Mouse (Mus musculus): ENCODE data around the gene Glipr1.

The Glipr1 gene

DNA sequence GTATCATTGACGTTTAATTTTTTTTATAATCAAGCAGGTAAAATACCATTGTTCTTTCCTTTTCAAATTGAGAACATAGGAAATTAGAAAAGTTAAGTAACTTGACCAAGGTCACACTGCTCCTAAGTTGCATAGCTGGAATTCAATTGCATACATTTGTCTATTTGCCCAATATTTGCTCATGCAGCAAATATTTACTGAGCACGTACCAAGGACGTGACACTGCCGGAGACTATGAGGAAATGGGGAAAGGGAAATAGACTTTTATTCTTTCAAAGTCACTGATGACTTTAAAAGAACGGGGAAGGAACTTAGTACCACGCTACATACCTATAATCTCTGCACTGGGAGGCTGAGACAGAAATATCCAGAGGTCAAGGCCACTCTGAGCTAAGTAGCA lies 42.0 kb downstream of the Glipr1 start:
- no peak for DNase-seq (ENCODE audit: low spot score)

DNA sequence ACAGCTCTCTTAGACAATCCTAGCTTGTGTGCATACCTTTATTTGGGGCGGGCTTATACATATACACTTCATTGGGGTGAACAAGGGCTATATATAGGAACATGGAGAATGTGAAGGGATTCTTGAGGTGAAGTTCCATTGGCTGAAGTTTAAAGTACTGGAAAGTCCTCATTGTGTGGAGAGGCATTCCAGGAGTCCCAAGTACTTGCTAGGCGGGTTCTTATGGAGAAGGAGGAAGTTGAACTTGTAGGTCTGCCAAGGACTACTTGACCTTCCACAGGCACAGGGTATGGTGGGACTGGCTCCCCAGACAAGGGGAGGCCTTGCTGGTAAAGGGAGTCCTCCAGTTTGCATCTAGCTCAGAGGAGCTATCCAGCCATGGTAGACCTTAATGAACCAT lies 43.1 kb downstream of the Glipr1 start:
- no peak for DNase-seq (ENCODE audit: low spot score)

DNA sequence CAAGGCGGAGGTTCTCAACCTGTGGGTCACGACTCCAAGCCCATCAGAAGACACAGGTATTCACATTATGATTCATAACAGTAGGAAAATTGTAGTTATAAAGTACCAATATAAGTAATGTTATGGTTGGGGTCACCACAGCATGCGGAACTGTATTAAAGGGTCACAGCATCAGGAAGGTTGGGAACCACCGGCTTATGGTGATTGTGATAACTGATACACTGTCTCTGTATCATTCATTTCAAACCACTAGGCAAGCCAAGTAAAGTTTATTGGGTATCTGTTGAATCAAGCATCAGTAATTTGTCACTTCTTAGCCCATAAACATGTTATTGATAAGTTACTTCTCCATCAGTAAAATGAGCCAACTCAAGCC lies 44.4 kb downstream of the Glipr1 start:
- DNase-seq (ENCODE audit: low spot score): no peak

DNA sequence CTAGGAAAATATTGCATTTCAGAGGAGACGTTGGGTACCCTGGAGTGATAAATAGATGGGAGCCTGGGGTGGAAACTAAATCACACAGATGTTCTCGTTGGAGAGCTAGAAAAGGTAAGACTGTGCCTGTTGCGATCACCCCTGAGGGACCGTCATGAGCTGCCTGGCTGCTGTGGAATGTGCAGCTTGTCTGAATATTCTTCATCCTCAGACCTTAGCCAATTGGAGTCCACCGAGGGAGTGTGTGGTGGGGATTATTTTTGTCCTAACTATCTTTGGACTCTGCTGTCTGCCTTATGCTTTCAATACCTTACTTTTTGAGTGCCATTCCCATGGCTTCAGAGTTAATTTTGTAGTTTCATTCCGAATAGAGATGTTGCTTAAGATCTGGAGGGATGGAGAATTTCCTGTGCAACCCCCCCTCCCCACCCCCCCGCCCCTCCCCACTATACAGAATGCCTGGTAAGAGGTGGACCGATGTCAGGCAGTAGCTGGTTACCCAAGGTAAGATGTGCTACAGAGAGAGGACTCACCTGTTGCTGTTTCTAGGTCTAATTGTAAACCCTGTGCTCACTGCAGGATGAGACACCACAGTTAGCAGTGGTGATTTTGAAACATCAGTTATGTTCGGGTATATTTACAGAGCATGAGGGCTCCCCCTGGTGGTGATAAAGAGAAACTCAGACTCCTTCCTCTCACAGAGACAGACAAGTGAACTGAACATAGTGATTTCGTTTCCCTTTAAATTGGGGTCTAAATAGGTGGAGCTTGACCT lies 45.0 kb downstream of the Glipr1 start:
- DNase-seq (ENCODE audit: low spot score): peak; percentile 19

DNA sequence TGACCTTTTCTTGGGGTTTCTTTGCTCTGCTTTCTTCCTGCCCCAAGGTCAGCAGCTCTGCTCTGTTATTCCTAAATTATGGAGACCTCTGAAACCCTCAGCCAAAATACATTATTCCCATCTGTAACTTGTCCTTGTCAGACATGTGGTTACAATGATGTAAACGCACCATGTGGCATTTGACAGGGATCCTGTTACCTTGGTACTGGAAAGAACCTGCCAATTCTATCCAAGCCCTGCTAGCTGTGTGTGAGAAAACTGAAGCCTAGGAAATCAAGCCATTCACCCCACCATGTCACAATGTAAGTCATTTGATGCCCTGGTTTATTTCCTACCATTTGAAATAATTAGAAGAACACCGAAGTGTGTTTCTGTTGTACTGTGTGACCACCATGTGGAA lies 46.6 kb downstream of the Glipr1 start:
- no peak for DNase-seq (ENCODE audit: low spot score)

DNA sequence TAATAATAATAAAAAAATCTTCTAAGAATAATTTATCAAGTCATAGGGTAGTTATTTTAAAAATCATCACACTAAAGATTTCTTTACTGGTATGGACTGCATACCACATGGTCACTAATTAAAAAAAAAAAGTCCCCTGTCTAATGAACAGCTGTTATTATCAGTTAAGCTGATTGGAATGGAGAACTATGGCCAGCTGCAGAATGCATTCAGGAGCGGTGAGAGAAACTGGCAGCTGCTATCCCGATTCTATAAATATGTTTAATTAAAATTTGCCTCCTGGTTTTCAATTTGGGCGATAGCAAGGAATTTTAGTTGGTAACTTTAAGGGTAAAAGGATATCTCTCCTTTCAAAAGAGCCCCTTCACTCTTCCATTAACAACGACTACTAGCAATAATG lies 53.4 kb downstream of the Glipr1 start:
- DNase-seq (ENCODE audit: low spot score): no peak

DNA sequence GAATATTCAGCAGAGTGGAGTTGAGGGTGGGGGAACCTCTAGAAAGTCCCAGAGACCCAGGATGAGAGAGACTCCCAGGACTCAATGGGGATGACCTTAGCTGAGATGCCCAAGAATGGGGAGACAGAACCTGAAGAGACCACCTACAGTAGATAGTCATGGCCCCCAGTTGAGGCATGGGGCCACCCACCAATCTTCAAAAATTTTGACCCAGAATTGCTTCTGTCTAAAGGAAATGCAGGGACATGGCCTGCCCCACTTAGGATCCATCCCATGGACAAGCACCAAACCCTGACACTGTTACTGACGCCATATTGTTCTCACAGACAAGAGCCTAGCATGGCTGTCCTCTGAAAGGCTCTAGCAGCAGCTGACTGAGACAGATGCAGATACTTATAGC lies 54.4 kb downstream of the Glipr1 start:
- DNase-seq (ENCODE audit: low spot score): no peak

DNA sequence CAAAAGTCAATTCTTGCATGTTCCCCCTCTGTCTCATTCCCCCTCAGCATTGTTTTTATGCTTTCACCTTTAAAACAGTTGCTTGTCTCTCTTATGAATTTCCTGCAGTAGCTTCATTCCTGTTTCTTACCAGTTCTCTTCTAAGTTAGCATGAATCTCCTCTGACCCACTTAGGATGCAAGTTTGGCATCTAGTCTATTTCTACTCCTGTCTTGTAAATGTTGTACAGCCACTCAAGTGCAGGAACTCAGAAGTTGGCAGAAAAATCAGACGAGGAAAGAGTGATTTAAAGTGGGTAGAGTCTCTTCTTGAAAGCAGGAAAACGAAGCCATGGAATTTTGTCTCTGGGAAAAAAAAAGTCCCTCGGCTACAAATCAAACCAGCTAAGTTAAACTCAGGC lies 56.9 kb downstream of the Glipr1 start:
- DNase-seq (ENCODE audit: low spot score): no peak

DNA sequence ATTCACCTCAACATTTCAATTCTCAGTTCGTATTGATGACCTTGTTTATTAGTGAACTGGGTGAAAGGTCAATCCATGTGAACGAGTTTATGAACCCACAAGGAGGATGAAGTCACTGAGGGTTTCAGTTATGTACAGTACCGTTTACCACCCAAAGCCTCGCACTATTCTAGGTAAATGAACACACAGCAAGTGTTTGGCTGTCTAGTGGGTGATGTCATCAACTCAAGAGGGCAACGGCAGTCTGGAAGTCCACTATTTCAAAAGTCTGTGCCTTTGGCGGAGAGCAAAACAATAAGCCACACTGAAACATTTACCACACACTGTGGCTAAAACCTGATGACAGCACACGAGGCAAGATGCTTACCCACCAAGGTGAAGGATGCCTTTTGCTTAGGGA lies 59.4 kb downstream of the Glipr1 start:
- no peak for DNase-seq (ENCODE audit: low spot score)

DNA sequence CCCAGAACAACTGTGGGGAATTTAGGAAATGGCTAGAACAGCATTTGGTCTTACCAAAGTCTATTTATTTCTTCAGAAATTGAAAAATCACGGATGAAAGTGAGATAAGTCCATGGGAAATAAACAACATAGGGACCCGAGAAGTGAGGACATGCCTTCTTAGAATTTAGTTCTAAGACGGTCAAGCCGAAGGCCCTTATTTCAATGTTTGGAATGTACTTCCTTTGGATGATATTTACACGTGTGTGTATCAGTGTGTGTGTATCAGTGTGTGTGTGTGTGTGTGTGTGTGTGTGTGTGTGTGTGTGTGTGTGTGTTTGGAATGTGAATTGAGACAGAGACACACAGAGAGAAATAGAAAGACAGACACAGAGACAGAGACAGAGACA lies 65.3 kb downstream of the Glipr1 start:
- no peak for DNase-seq (ENCODE audit: low spot score)

DNA sequence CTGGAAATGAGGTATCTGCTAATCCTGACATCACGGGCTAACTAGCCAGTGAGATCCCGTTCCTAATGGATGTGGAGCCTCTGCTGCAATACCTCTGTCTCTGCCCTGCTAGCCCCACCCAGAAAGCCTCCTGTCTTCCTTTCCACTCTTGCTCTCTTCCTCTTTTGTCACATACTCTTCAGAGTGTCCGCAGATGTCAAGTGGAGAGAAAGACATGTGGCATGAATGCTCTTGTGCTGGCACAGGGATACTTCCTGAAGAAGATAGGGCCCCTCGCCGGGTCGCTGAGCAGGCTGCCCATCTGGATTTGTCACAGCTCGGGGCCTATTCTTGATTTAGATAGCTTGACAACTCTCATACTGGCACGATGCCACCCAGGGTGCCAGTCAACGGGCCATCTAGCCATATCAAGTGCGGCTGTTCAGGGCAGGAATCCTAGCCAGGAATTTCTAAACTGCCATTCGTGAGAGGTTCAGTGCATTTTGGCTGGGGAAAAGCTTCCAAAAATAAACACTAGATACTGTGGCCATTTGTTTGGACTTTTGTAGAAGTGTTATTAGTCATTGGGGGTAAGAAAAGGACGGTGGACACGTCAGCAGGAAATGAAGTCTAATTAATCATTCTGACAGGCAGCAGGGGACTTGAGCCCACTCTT lies 65.8 kb downstream of the Glipr1 start:
- DNase-seq (ENCODE audit: low spot score): no peak

DNA sequence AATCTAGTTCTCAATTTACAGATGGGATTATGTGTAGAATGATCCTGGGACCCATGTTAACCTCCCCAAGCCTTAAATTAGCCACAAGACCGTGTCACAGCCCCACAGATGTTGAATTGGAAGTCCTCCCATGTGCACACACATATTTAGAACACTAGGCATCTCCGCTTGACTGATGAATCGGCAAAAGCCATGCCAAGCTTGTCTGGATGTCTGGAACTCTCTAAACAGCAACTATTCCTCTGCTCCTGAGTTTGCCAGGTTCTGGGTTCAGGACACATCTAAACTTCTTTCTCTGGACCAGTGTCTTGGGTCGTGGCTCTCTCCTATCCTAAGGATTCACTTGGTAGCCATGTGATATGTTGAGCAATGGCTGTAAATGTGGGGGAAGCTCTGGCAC lies 66.4 kb downstream of the Glipr1 start:
- no peak for DNase-seq (ENCODE audit: low spot score)

All from ovary, postnatal 10 days (tissue).